In the genomic region with DNA sequence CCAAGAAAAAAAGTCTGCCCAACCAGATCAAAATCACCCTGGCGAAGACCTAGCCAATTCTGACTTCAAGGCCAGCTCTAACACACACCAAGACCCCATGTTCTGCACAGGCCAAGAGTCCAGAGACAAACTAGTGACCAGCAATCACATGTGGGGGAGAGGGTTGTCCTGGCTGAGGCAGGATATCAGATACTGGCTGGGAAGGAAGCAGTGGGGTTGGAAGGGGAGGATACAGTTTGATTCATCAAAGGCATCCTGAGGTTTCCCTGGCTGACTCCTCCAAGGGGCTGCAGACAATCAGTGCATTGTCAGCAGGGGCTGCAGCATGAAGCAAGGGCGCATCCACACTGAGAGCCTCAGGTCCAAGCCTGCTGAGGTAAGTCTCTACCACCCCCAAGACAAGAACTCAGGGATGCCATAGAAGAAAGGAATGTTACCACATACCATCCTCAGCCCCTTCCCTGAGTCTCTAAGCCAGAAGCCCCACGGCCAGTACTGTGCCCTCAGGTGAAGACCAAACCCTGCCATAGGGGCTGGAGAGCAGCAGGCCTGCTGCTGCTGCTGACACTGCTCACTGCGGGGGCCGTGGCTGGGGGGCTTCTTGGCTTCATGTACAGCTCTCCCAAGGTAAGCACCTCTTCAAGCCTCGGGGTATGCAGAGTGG, we compare ENCODE assay signal across 8 mouse cellular contexts. TPM values are rescaled to one million over a fixed set of nuclear protein-coding genes. Genes with fewer than 3 reads are reported as not detected.
DNase-seq lines count a peak whose midpoint lies in the region; ATAC-seq and TF ChIP-seq lines count a peak whose summit lies in the region.

Gene Bricd5, plus strand, starts transcription at position 273 of the 664 bp plus-strand sequence.

- H3K9me3 ChIP-seq in heart, postnatal 0 days (replicated peaks; ENCODE audit: control insufficient read depth, low read length): no peaks in the 10 kb centered on the region
- H3K9me3 ChIP-seq in embryonic facial prominence, embryonic 12.5 days: no peaks in the 10 kb centered on the region
- no peaks in the 10 kb centered on the region for H3K9me3 ChIP-seq in intestine, embryonic 14.5 days (ENCODE audit: control insufficient read depth, low read length)

- intact Hi-C loops in heart, postnatal 36 days (cut with DNase I): no loop called here

- ATAC-seq in heart, postnatal 0 days (ENCODE audit: insufficient read depth, low read depth): no peak
- no peak for ATAC-seq in embryonic facial prominence, embryonic 12.5 days (ENCODE audit: insufficient number of reproducible peaks, insufficient read depth, low FRiP score, low TSS enrichment)
- no peak for ATAC-seq in intestine, embryonic 14.5 days (replicated peaks; ENCODE audit: low FRiP score, low TSS enrichment, low read depth)

- no peak for DNase-seq in heart, postnatal 0 days (ENCODE audit: low spot score)
- no peak for DNase-seq in heart, postnatal 36 days
- DNase-seq in intestine, embryonic 14.5 days (ENCODE audit: low spot score): no peak
- DNase-seq in right cerebral cortex, postnatal 10 days (ENCODE audit: low spot score in 2 of 2): no peak
- DNase-seq in urinary bladder, postnatal 25 days (ENCODE audit: low spot score): no peak
- no peak for DNase-seq in retina, embryonic 14.5 days (ENCODE audit: low spot score)

- H3ac ChIP-seq in myocyte (ENCODE audit: control insufficient read depth, insufficient read length): no peak within 1 kb of the TSS

- no peak within 1 kb of the TSS; the same call in 1 of the 2 replicates for H3K9ac ChIP-seq in heart, postnatal 0 days (replicated peaks; ENCODE audit: low read depth, low read length)
- no peak within 1 kb of the TSS; the same call in 1 of the 2 replicates for H3K9ac ChIP-seq in embryonic facial prominence, embryonic 12.5 days
- no peak within 1 kb of the TSS for H3K9ac ChIP-seq in intestine, embryonic 14.5 days (ENCODE audit: low read length)

- 0 out of 2 replicates have a peak within 1 kb of the TSS, but pooled peaks have one; percentile 21 for H3K4me2 ChIP-seq in heart, postnatal 0 days (ENCODE audit: low read depth, low read length)
- peak within 1 kb of the TSS; percentile 99; the same call in 1 of the 2 replicates for H3K4me2 ChIP-seq in embryonic facial prominence, embryonic 12.5 days (replicated peaks)
- H3K4me2 ChIP-seq in intestine, embryonic 14.5 days (ENCODE audit: low read length): peak within 1 kb of the TSS; percentile 97
- H3K4me2 ChIP-seq in myocyte (ENCODE audit: low read depth): peak within 1 kb of the TSS; percentile 96

- WGBS in heart, postnatal 0 days: 74% methylated on average over 6 of the region's 6 CpGs
- WGBS in embryonic facial prominence, embryonic 12.5 days: 63% methylated on average over 6 of the region's 6 CpGs
- WGBS in intestine, embryonic 14.5 days: 74% methylated on average over 6 of the region's 6 CpGs

- H3K79me2 ChIP-seq in myocyte (ENCODE audit: control insufficient read depth, insufficient read depth): peaks cover 29% of the 10 kb centered on the region

- H3K4me1 ChIP-seq in heart, postnatal 0 days (ENCODE audit: control insufficient read depth, insufficient read depth): peaks cover 21% of the 10 kb centered on the region
- peaks cover 34% of the 10 kb centered on the region for H3K4me1 ChIP-seq in embryonic facial prominence, embryonic 12.5 days
- peaks cover 29% of the 10 kb centered on the region for H3K4me1 ChIP-seq in intestine, embryonic 14.5 days (replicated peaks; ENCODE audit: control insufficient read depth, insufficient read depth, low read length)

- no peak for TF ChIP-seq EP300 in heart, postnatal 0 days (IDR thresholded peaks at IDR 0.05; ENCODE audit: low read depth)

- peak within 1 kb of the TSS; percentile 13 for H3K27ac ChIP-seq in heart, postnatal 0 days (ENCODE audit: low read depth)
- H3K27ac ChIP-seq in embryonic facial prominence, embryonic 12.5 days: 0 out of 2 replicates have a peak within 1 kb of the TSS, but pooled peaks have one; percentile 20
- H3K27ac ChIP-seq in intestine, embryonic 14.5 days (ENCODE audit: low read depth): peak within 1 kb of the TSS; percentile 40; the same call in 1 of the 2 replicates

- no peaks in the 10 kb centered on the region for H3K27me3 ChIP-seq in heart, postnatal 0 days (ENCODE audit: control insufficient read depth, insufficient read depth, low read length)
- no peaks in the 10 kb centered on the region for H3K27me3 ChIP-seq in embryonic facial prominence, embryonic 12.5 days
- H3K27me3 ChIP-seq in intestine, embryonic 14.5 days (replicated peaks; ENCODE audit: control insufficient read depth, insufficient read depth, low read length): no peaks in the 10 kb centered on the region
- no peaks in the 10 kb centered on the region for H3K27me3 ChIP-seq in myocyte (ENCODE audit: control insufficient read depth, insufficient read depth, insufficient read length)

- no peak within 1 kb of the TSS for H3K4me3 ChIP-seq in heart, postnatal 0 days (ENCODE audit: low read depth, low read length)
- no peak within 1 kb of the TSS for H3K4me3 ChIP-seq in embryonic facial prominence, embryonic 12.5 days
- no peak within 1 kb of the TSS for H3K4me3 ChIP-seq in intestine, embryonic 14.5 days (ENCODE audit: low read depth, low read length)
- H3K4me3 ChIP-seq in myocyte: peak within 1 kb of the TSS; percentile 72

- H3K36me3 ChIP-seq in heart, postnatal 0 days (replicated peaks; ENCODE audit: control insufficient read depth, insufficient read depth, low read length): peaks cover 38% of the 10 kb centered on the region
- peaks cover 48% of the 10 kb centered on the region for H3K36me3 ChIP-seq in embryonic facial prominence, embryonic 12.5 days
- H3K36me3 ChIP-seq in intestine, embryonic 14.5 days (ENCODE audit: control insufficient read depth, insufficient read depth, low read length): peaks cover 44% of the 10 kb centered on the region
- peaks cover 18% of the 10 kb centered on the region for H3K36me3 ChIP-seq in myocyte (ENCODE audit: control insufficient read depth, insufficient read depth)

- TF ChIP-seq POLR2A in myocyte (IDR thresholded peaks at IDR 0.05; ENCODE audit: insufficient read length, low read depth): no peak

- no peak for TF ChIP-seq CTCF in heart, postnatal 0 days (IDR thresholded peaks at IDR 0.05; ENCODE audit: low read depth)

TF ChIP-seq in myocyte, 11 proteins besides CTCF, POLR2A, EP300 and RAD21:
- TF ChIP-seq MYOD1 (IDR thresholded peaks at IDR 0.05; ENCODE audit: control insufficient read depth in 1 of 3, insufficient read length in 2 of 3, low read depth in 2 of 3): no peak
- TF ChIP-seq E2F4 (IDR thresholded peaks at IDR 0.05; ENCODE audit: insufficient read depth): no peak
- peak; percentile 61 for TF ChIP-seq POLR2AphosphoS2 (IDR thresholded peaks at IDR 0.05; ENCODE audit: insufficient read length, low read depth)

RNA-seq across cellular contexts. Expression of gene Bricd5, which starts in this region (rescaled TPM):
- total RNA-seq in heart, postnatal 0 days (2014; rRNA removed; ENCODE audit: low replicate concordance): not detected in 2 replicates
- polyA plus RNA-seq in heart, postnatal 0 days (2015; fragmentation: Nextera tagmentation; extraction: Ambion mirVana): not detected in 2 replicates
- total RNA-seq in heart, postnatal 36 days (2021): not detected
- 1.7 TPM in 1 of 2 replicates, not detected in the other for polyA plus RNA-seq in embryonic facial prominence, embryonic 12.5 days (2016; fragmentation: Nextera tagmentation; extraction: Ambion mirVana)
- polyA plus RNA-seq in intestine, embryonic 14.5 days (2014; fragmentation: Nextera tagmentation; extraction: Ambion mirVana): 0.50 and 0.53 TPM in 2 replicates
- polyA plus RNA-seq in myocyte (2012; fragmentation: generic; extraction: Trizol): 0.53 TPM

Comparison
In these comparisons a context has a peak if more than half of its experiments do, and no peak if none do; other contexts are left out.
1. H3K4me2 ChIP-seq: peak in every context shown above with its lines; median percentile 99 in embryonic facial prominence, embryonic 12.5 days; 97 in intestine, embryonic 14.5 days; 96 in myocyte; 21 in heart, postnatal 0 days.